Mouse (Mus musculus): ENCODE measurements around the gene Elfn1. TPM values are rescaled to one million over a fixed set of nuclear protein-coding genes. Genes with fewer than 3 reads are reported as not detected.

The Elfn1 gene
- 5.8 and 8.4 TPM in 2 replicates for polyA plus RNA-seq (2015; fragmentation: Nextera tagmentation; extraction: Ambion mirVana)

GRCm38 (mm10) chr5:139907714-139908242, at the start of gene Elfn1:
TSS of gene Elfn1 (plus strand) at chr5:139907943.

Other genes with a start within 250 kb of the Elfn1 start
- gene Micall2, start 171.6 kb upstream of the Elfn1 start, polyA plus RNA-seq (2015; fragmentation: Nextera tagmentation; extraction: Ambion mirVana), result 6.6 and 7.1 TPM in 2 replicates
- gene Ints1, start 132.3 kb upstream of the Elfn1 start, polyA plus RNA-seq (2015; fragmentation: Nextera tagmentation; extraction: Ambion mirVana), result 26.2 and 28.9 TPM in 2 replicates
- 7.5 and 9.7 TPM in 2 replicates for gene Mafk, start 116.4 kb upstream of the Elfn1 start, polyA plus RNA-seq (2015; fragmentation: Nextera tagmentation; extraction: Ambion mirVana)
- 0.21 and 0.22 TPM in 2 replicates for gene Tmem184a, start 88.0 kb upstream of the Elfn1 start, polyA plus RNA-seq (2015; fragmentation: Nextera tagmentation; extraction: Ambion mirVana)
- not detected in 2 replicates for gene Gm26938, start 81.5 kb upstream of the Elfn1 start, polyA plus RNA-seq (2015; fragmentation: Nextera tagmentation; extraction: Ambion mirVana)
- gene Psmg3, start 81.1 kb upstream of the Elfn1 start, polyA plus RNA-seq (2015; fragmentation: Nextera tagmentation; extraction: Ambion mirVana), result 65.9 and 67.0 TPM in 2 replicates